Comparison of ENCODE assay signal across 8 mouse cellular contexts in the genomic region with DNA sequence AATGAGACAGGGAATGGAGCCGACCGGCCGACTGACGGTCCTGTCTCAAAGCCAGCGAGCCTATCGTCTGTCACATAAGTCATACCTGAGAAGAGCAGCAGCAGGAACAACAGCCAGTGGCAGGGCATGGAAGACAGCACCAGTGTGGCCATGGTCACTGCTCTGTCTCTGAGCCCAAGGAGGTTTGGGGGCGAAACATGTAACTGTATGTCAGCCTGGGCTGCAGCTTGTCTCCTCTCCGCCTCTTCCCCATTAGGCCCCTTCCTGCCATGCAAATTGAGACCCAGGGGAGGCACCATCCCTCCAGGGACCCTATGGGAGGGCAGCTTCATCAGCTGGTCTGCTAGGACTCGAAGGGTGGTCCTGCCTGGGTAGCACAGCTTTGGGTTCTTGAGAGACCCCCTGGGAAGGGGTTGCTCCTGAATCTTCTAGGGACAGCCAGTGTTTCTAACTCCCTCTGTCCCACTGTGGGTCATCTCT. TPM values are rescaled to one million over a fixed set of nuclear protein-coding genes. Genes with fewer than 3 reads are reported as not detected.
DNase-seq lines count a peak whose midpoint lies in the region; ATAC-seq and TF ChIP-seq lines count a peak whose summit lies in the region.
"Had no signal": no experiment of that assay in that cellular context is flagged by ENCODE, and none has a peak within 500 bp of the region (broad histone marks: within the 10 kb centered on the region; RNA-seq: fewer than 3 reads in every experiment).

Gene Cd79b (minus strand): TSS at position 430 of the 480 bp plus-strand sequence.

- no peak for TF ChIP-seq CTCF in lung, embryonic 14.5 days (IDR thresholded peaks at IDR 0.05; ENCODE audit: low read depth)
- TF ChIP-seq CTCF in lung, postnatal 0 days (IDR thresholded peaks at IDR 0.05) = no peak

- no peak within 1 kb of the TSS for H3K4me3 ChIP-seq in lung, embryonic 14.5 days (ENCODE audit: low read depth, low read length)
- H3K4me3 ChIP-seq in lung, postnatal 0 days (ENCODE audit: low read depth, low read length) = no peak within 1 kb of the TSS

- no peaks in the 10 kb centered on the region for H3K27me3 ChIP-seq in lung, embryonic 14.5 days (ENCODE audit: insufficient read depth, low read length)
- no peaks in the 10 kb centered on the region for H3K27me3 ChIP-seq in lung, postnatal 0 days (replicated peaks; ENCODE audit: insufficient read depth, low read length)

- DNase-seq in lung, embryonic 14.5 days = no peak
- no peak for DNase-seq in lung, postnatal 10 days
- no peak for DNase-seq in lung, postnatal 0 days (ENCODE audit: low spot score)
- DNase-seq in thymus, postnatal 14 days = peak; percentile 40
- DNase-seq in layer of hippocampus, adult 9-11 months = no peak
- no peak for DNase-seq in layer of hippocampus, postnatal 36 days
- DNase-seq: cerebellum, adult 18-20 months had no signal

- H3K4me1 ChIP-seq in lung, embryonic 14.5 days (ENCODE audit: insufficient read depth) = no peaks in the 10 kb centered on the region; the same call in 1 of the 2 replicates
- H3K4me1 ChIP-seq in lung, postnatal 0 days (ENCODE audit: insufficient read depth, low read depth, low read length) = peaks cover 11% of the 10 kb centered on the region; the same call in 1 of the 2 replicates

- no peak within 1 kb of the TSS for H3K9ac ChIP-seq in lung, embryonic 14.5 days
- H3K9ac ChIP-seq in lung, postnatal 0 days (replicated peaks; ENCODE audit: low read depth) = no peak within 1 kb of the TSS; the same call in 1 of the 2 replicates

- no peak for ATAC-seq in lung, embryonic 14.5 days (ENCODE audit: insufficient read depth)
- ATAC-seq in hematopoietic stem cell, adult 5-6 weeks (replicated peaks in 1 of 2; ENCODE audit: insufficient read depth in 1 of 2, low FRiP score in 2 of 2, low TSS enrichment in 1 of 2, low read depth in 1 of 2, poor library complexity in 2 of 2, severe bottlenecking in 2 of 2) = 0 out of 4 replicates have a peak, but pooled peaks of 1 of the 2 experiments have one; percentile 37
- no peak for ATAC-seq in lung, postnatal 0 days

- no peaks in the 10 kb centered on the region for H3K9me3 ChIP-seq in lung, embryonic 14.5 days (ENCODE audit: low read depth, low read length)
- H3K9me3 ChIP-seq in lung, postnatal 0 days (ENCODE audit: low read length) = no peaks in the 10 kb centered on the region

- no peaks in the 10 kb centered on the region for H3K36me3 ChIP-seq in lung, embryonic 14.5 days (ENCODE audit: insufficient read depth)
- no peaks in the 10 kb centered on the region for H3K36me3 ChIP-seq in lung, postnatal 0 days (ENCODE audit: insufficient read depth, low read length)

- no peak within 1 kb of the TSS for H3K27ac ChIP-seq in lung, embryonic 14.5 days (ENCODE audit: low read depth)
- peak within 1 kb of the TSS; percentile 26; the same call in 1 of the 2 replicates for H3K27ac ChIP-seq in lung, postnatal 0 days (ENCODE audit: low read length)

- no peak for TF ChIP-seq EP300 in lung, postnatal 0 days (IDR thresholded peaks at IDR 0.05)

- peak within 1 kb of the TSS; percentile 8; the same call in 1 of the 2 replicates for H3K4me2 ChIP-seq in lung, embryonic 14.5 days
- peak within 1 kb of the TSS; percentile 22; the same call in 1 of the 2 replicates for H3K4me2 ChIP-seq in lung, postnatal 0 days (replicated peaks; ENCODE audit: low read depth, low read length)

- 61% methylated on average over 9 of the region's 9 CpGs for WGBS in lung, embryonic 14.5 days
- 58% methylated on average over 9 of the region's 9 CpGs for WGBS in lung, postnatal 0 days

RNA-seq across cellular contexts. Expression of gene Cd79b, which starts in this region (rescaled TPM):
- 2.5 and 3.4 TPM in 2 replicates for polyA plus RNA-seq in lung, embryonic 14.5 days (2014; fragmentation: Nextera tagmentation; extraction: Ambion mirVana)
- total RNA-seq in hematopoietic stem cell, adult 5-6 weeks (2017) = 15.9 and 30.2 TPM in 2 replicates
- polyA plus RNA-seq in lung, postnatal 0 days (2015; fragmentation: Nextera tagmentation; extraction: Ambion mirVana) = 10.8 and 11.8 TPM in 2 replicates
- under 1 TPM in 1 of 2 experiments, not detected in 1; 0.33 TPM for total RNA-seq in layer of hippocampus, postnatal 36 days (2021)

Comparison
In these comparisons a context has a peak if more than half of its experiments do, and no peak if none do; other contexts are left out.
1. RNA of gene Cd79b (total RNA-seq): 15.9 to 30.2 TPM in hematopoietic stem cell, adult 5-6 weeks; 0.33 TPM in layer of hippocampus, postnatal 36 days; every median in the first group is over 10 times any median in the second.